Mouse (Mus musculus) CH12.LX (cell line): ENCODE measurements around the gene Supt3.

Experiments
- BHLHE40 ChIP-seq: IDR thresholded peaks from 2 replicates; pipeline ENCODE4 v1.6.1; 2011; ENCODE audit warnings: mild to moderate bottlenecking, low read depth, low read length, improper control_type of control experiment
- GABPA ChIP-seq: IDR thresholded peaks from 2 replicates; pipeline ENCODE4 v1.6.1; 2012; ENCODE audit warnings: low read depth, low read length, improper control_type of control experiment, inconsistent platforms; ENCODE audit not compliant: insufficient replicate concordance
- HCFC1 ChIP-seq: IDR thresholded peaks from 2 replicates; pipeline ENCODE4 v1.6.1; 2012; ENCODE audit warnings: low read depth, mild to moderate bottlenecking, inconsistent platforms, low read length, improper control_type of control experiment
- NRF1 ChIP-seq: IDR thresholded peaks from 2 replicates; pipeline ENCODE4 v1.6.1; 2014; ENCODE audit warnings: low read depth, mild to moderate bottlenecking, inconsistent platforms, low read length, improper control_type of control experiment, moderate library complexity
- TBP ChIP-seq: conservative IDR thresholded peaks from 2 replicates; pipeline ENCODE4 v1.6.1; 2011; ENCODE audit warnings: low read depth, low read length, improper control_type of control experiment
- TCF12 ChIP-seq: IDR thresholded peaks from 2 replicates; pipeline ENCODE4 v1.6.1; 2014; ENCODE audit warnings: low read depth, mild to moderate bottlenecking, inconsistent platforms, low read length, improper control_type of control experiment

GRCm38 (mm10) chr17:44735223-44735990 is 41.5 kb upstream of the Supt3 start:
- no peak for TF ChIP-seq TBP
- no peak for TF ChIP-seq HCFC1
- TF ChIP-seq NRF1, result no peak
- TF ChIP-seq TCF12, result no peak
- no peak for TF ChIP-seq GABPA
- no peak for TF ChIP-seq BHLHE40
